ENCODE assay signal across 25 mouse cellular contexts in genomic region chr17:43226101-43226500, GRCm38 (mm10). TPM values are rescaled to one million over a fixed set of nuclear protein-coding genes. Genes with fewer than 3 reads are reported as not detected.
DNase-seq lines count a peak whose midpoint lies in the region; ATAC-seq and TF ChIP-seq lines count a peak whose summit lies in the region.
"Had no signal": no experiment of that assay in that cellular context is flagged by ENCODE, and none has a peak within 500 bp of the region (broad histone marks: within the 10 kb centered on the region; RNA-seq: fewer than 3 reads in every experiment).

No protein-coding gene starts in this region.

- peak overlapping the region; percentile 62 for H3K27ac ChIP-seq in kidney, adult 2 months (ENCODE audit: insufficient read depth, low read depth, low read length)
- no peak overlapping the region for H3K27ac ChIP-seq in kidney, embryonic 15.5 days
- H3K27ac ChIP-seq in stomach, postnatal 0 days (replicated peaks) = peak overlapping the region; percentile 18; the same call in 1 of the 2 replicates
- H3K27ac ChIP-seq: embryonic facial prominence, embryonic 13.5 days; embryonic facial prominence, embryonic 15.5 days; forebrain, embryonic 10.5 days; forebrain, embryonic 12.5 days had no signal

- TF ChIP-seq POLR2A in kidney, adult 2 months (IDR thresholded peaks at IDR 0.05; ENCODE audit: low read depth, low read length) = no peak

- DNase-seq in kidney, adult 2 months = peak; percentile 66
- no peak for DNase-seq in kidney, postnatal 4 days
- peak; percentile 24 for DNase-seq in kidney, postnatal 14 days
- DNase-seq in stomach, postnatal 0 days (ENCODE audit: low spot score) = peak; percentile 32
- no peak for DNase-seq in frontal cortex, adult 2 months (ENCODE audit: extremely low spot score in 1 of 2, low spot score in 1 of 2)
- DNase-seq: adrenal gland, adult 2 months; adrenal gland, postnatal 10 days; adrenal gland, postnatal 25 days; cerebellum, adult 11 months; cerebellum, adult 18-20 months; cerebellum, adult 8-10 months; cerebellum, adult 9-11 months; cerebellum, postnatal 14 days; cerebellum, postnatal 36 days; embryo, embryonic 11 days had no signal

- TF ChIP-seq EP300 in stomach, postnatal 0 days (optimal IDR thresholded peaks at IDR 0.05) = no peak

- no peak overlapping the region for H3K9ac ChIP-seq in kidney, embryonic 15.5 days
- no peak overlapping the region for H3K9ac ChIP-seq in stomach, postnatal 0 days (ENCODE audit: low read length)
- H3K9ac ChIP-seq: embryonic facial prominence, embryonic 13.5 days; embryonic facial prominence, embryonic 15.5 days; forebrain, embryonic 12.5 days had no signal

- no peaks in the 10 kb centered on the region for H3K27me3 ChIP-seq in kidney, adult 2 months (replicated peaks; ENCODE audit: control insufficient read depth, insufficient read depth, low read length)
- no peaks in the 10 kb centered on the region for H3K27me3 ChIP-seq in kidney, embryonic 15.5 days
- H3K27me3 ChIP-seq in stomach, postnatal 0 days (ENCODE audit: control insufficient read depth, insufficient read depth, low read length) = no peaks in the 10 kb centered on the region
- H3K27me3 ChIP-seq: embryonic facial prominence, embryonic 13.5 days; embryonic facial prominence, embryonic 15.5 days; forebrain, embryonic 12.5 days had no signal

- no peak for TF ChIP-seq CTCF in kidney, adult 2 months (conservative IDR thresholded peaks at IDR 0.05; ENCODE audit: insufficient read depth, insufficient read length, low read depth, low read length)
- TF ChIP-seq CTCF in stomach, postnatal 0 days (IDR thresholded peaks at IDR 0.05; ENCODE audit: low read depth) = no peak

- no peak overlapping the region for H3K4me2 ChIP-seq in kidney, embryonic 15.5 days
- no peak overlapping the region for H3K4me2 ChIP-seq in stomach, postnatal 0 days (replicated peaks; ENCODE audit: low read depth)
- H3K4me2 ChIP-seq: embryonic facial prominence, embryonic 13.5 days; embryonic facial prominence, embryonic 15.5 days; forebrain, embryonic 12.5 days had no signal

- H3K9me3 ChIP-seq in kidney, embryonic 15.5 days (replicated peaks) = no peaks in the 10 kb centered on the region
- H3K9me3 ChIP-seq in stomach, postnatal 0 days (ENCODE audit: control insufficient read depth, low read length) = no peaks in the 10 kb centered on the region
- H3K9me3 ChIP-seq: embryonic facial prominence, embryonic 13.5 days; embryonic facial prominence, embryonic 15.5 days; forebrain, embryonic 10.5 days; forebrain, embryonic 12.5 days had no signal

- peaks cover 19% of the 10 kb centered on the region; the same call in 1 of the 2 replicates for H3K4me1 ChIP-seq in kidney, adult 2 months (ENCODE audit: control insufficient read depth, insufficient read depth, low read length)
- peaks cover 9% of the 10 kb centered on the region for H3K4me1 ChIP-seq in kidney, embryonic 15.5 days
- no peaks in the 10 kb centered on the region for H3K4me1 ChIP-seq in stomach, postnatal 0 days (replicated peaks; ENCODE audit: control insufficient read depth, insufficient read depth)

- H3K36me3 ChIP-seq in kidney, adult 2 months (ENCODE audit: control insufficient read depth, insufficient read depth, low read length) = no peaks in the 10 kb centered on the region
- no peaks in the 10 kb centered on the region for H3K36me3 ChIP-seq in kidney, embryonic 15.5 days
- H3K36me3 ChIP-seq in stomach, postnatal 0 days (ENCODE audit: control insufficient read depth, insufficient read depth, low read length) = no peaks in the 10 kb centered on the region
- H3K36me3 ChIP-seq: embryonic facial prominence, embryonic 13.5 days; embryonic facial prominence, embryonic 15.5 days; forebrain, embryonic 10.5 days; forebrain, embryonic 12.5 days had no signal

- no peak for ATAC-seq in kidney, embryonic 15.5 days (replicated peaks; ENCODE audit: low FRiP score)
- peak; percentile 71 for ATAC-seq in stomach, postnatal 0 days (ENCODE audit: low FRiP score, low TSS enrichment)
- ATAC-seq: forebrain, embryonic 14.5 days had no signal

- WGBS in kidney, adult 2 months = 43% methylated on average over 6 of the region's 6 CpGs
- WGBS in kidney, embryonic 15.5 days = 76% methylated on average over 6 of the region's 6 CpGs
- 51% methylated on average over 6 of the region's 6 CpGs for WGBS in stomach, postnatal 0 days

- H3K4me3 ChIP-seq in kidney, adult 2 months (ENCODE audit: insufficient read depth, low read depth, low read length) = no peak overlapping the region
- H3K4me3 ChIP-seq in kidney, embryonic 15.5 days (replicated peaks) = no peak overlapping the region
- no peak overlapping the region for H3K4me3 ChIP-seq in stomach, postnatal 0 days (ENCODE audit: low read depth, low read length)
- H3K4me3 ChIP-seq: embryonic facial prominence, embryonic 13.5 days; embryonic facial prominence, embryonic 15.5 days; erythroblast, embryonic 14.5 days; forebrain, embryonic 10.5 days; forebrain, embryonic 12.5 days had no signal

RNA-seq across cellular contexts. Expression of gene Adgrf1, which starts 44.0 kb away (rescaled TPM):
- 0.92 and 1.8 TPM in 2 replicates for polyA plus RNA-seq in kidney, adult 2 months (2012; rRNA removed)
- 0.16 and 0.42 TPM in 2 replicates for polyA plus RNA-seq in kidney, embryonic 15.5 days (2015; fragmentation: Nextera tagmentation; extraction: Ambion mirVana)
- 0.17 and 0.29 TPM in 2 replicates for polyA plus RNA-seq in stomach, postnatal 0 days (2015; fragmentation: Nextera tagmentation; extraction: Ambion mirVana)
- polyA plus RNA-seq in frontal cortex, adult 2 months (2012; rRNA removed) = 0.02 and 0.06 TPM in 2 replicates
- polyA plus RNA-seq: adrenal gland, adult 2 months; brain, embryonic 14.5 days; C2C12; embryonic facial prominence, embryonic 11.5 days; embryonic facial prominence, embryonic 13.5 days; erythroblast, embryonic 14.5 days; forebrain, embryonic 10.5 days; forebrain, embryonic 12.5 days; forebrain, embryonic 14.5 days had no signal

Comparison
In these comparisons a context has a peak if more than half of its experiments do, and no peak if none do; other contexts are left out.
1. DNase-seq: peak in kidney, adult 2 months (single experiment), kidney, postnatal 14 days (single experiment) and stomach, postnatal 0 days (single experiment); none in kidney, postnatal 4 days (0 of 2) and frontal cortex, adult 2 months (0 of 2).